Mouse (Mus musculus): ENCODE data around the gene Pkm. TPM values are rescaled to one million over a fixed set of nuclear protein-coding genes. Genes with fewer than 3 reads are reported as not detected.

Pkm gene
- total and polyA plus RNA-seq, 3 experiments: 71.6 to 2,746 (median 710) TPM

- no peak overlapping the region for H3K9ac ChIP-seq (ENCODE audit: control insufficient read depth, low read depth, low read length, poor library complexity, severe bottlenecking)
- H3K4me1 ChIP-seq (ENCODE audit: control insufficient read depth in 1 of 2, insufficient read depth in 2 of 2, low read length in 2 of 2): peaks cover 16 to 30% of the 10 kb centered on the region in 2 experiments
- H3K4me3 ChIP-seq (ENCODE audit: control insufficient read depth in 1 of 2, insufficient read depth in 1 of 2, low read depth in 2 of 2, low read length in 2 of 2): peak overlapping the region in 1 of 2 experiments; percentile 73; a peak in 2 of 4 replicates
- H3K27ac ChIP-seq (ENCODE audit: control insufficient read depth, low read depth, low read length): peak overlapping the region; percentile 41
- H3K36me3 ChIP-seq (ENCODE audit: control insufficient read depth in 1 of 2, insufficient read depth in 2 of 2, low read length in 2 of 2): peaks cover 0 to 43% of the 10 kb centered on the region in 2 experiments; a peak in 3 of 4 replicates
- H3K27me3 ChIP-seq (ENCODE audit: control insufficient read depth in 1 of 2, insufficient read depth in 2 of 2, low read length in 2 of 2): no peaks in the 10 kb centered on the region
- peak; percentile 62 for DNase-seq (ENCODE audit: low read depth, low spot score)
- peaks cover 33% of the 10 kb centered on the region for H3K79me2 ChIP-seq (ENCODE audit: control insufficient read depth, insufficient read depth, low read length, poor library complexity)
- no peaks in the 10 kb centered on the region for H3K9me3 ChIP-seq (replicated peaks; ENCODE audit: insufficient read depth, low read length)
- TF ChIP-seq GABPA (IDR thresholded peaks at IDR 0.05; ENCODE audit: low read depth, low read length): no peak
- TF ChIP-seq MYC (IDR thresholded peaks at IDR 0.05; ENCODE audit: low read depth, low read length): 0 out of 2 replicates have a peak, but pooled peaks have one; percentile 37
- TF ChIP-seq USF2 (IDR thresholded peaks at IDR 0.05; ENCODE audit: borderline replicate concordance in 1 of 2, insufficient read depth in 1 of 2, low read depth in 1 of 2, low read length in 2 of 2): no peak
- 0 out of 2 replicates have a peak, but pooled peaks have one; percentile 28 for TF ChIP-seq TCF12 (IDR thresholded peaks at IDR 0.05; ENCODE audit: low read depth, low read length)
- 0 out of 2 replicates have a peak, but pooled peaks have one; percentile 15 for TF ChIP-seq MXI1 (IDR thresholded peaks at IDR 0.05; ENCODE audit: low read depth, low read length)
- no peak for TF ChIP-seq ZMIZ1 (IDR thresholded peaks at IDR 0.05; ENCODE audit: low read depth, low read length)
- no peak for TF ChIP-seq MAFK (IDR thresholded peaks at IDR 0.05; ENCODE audit: borderline replicate concordance, low read depth, low read length)
- TF ChIP-seq POLR2AphosphoS2 (IDR thresholded peaks at IDR 0.05; ENCODE audit: low read length): no peak
- TF ChIP-seq ELF1 (IDR thresholded peaks at IDR 0.05; ENCODE audit: low read depth, low read length): no peak
- no peak for TF ChIP-seq ZNF384 (IDR thresholded peaks at IDR 0.05; ENCODE audit: low read depth, low read length)
- TF ChIP-seq GATA1 (IDR thresholded peaks at IDR 0.05; ENCODE audit: low read depth, low read length): 0 out of 2 replicates have a peak, but pooled peaks have one; percentile 36
- TF ChIP-seq TAL1 (IDR thresholded peaks at IDR 0.05; ENCODE audit: low read length): no peak
- no peak for TF ChIP-seq CHD1 (IDR thresholded peaks at IDR 0.05; ENCODE audit: low read depth, low read length)
- no peak for TF ChIP-seq CTCF (IDR thresholded peaks at IDR 0.05 in 2 of 3, conservative IDR thresholded peaks at IDR 0.05 in 1 of 3; ENCODE audit: control insufficient read depth in 1 of 3, insufficient read depth in 1 of 3, low read depth in 2 of 3, low read length in 3 of 3, poor library complexity in 1 of 3, severe bottlenecking in 1 of 3)
- 0 out of 2 replicates have a peak, but pooled peaks have one; percentile 20 for TF ChIP-seq HCFC1 (IDR thresholded peaks at IDR 0.05; ENCODE audit: low read depth, low read length)
- no peak for TF ChIP-seq POLR2AphosphoS5 (IDR thresholded peaks at IDR 0.05; ENCODE audit: borderline replicate concordance, low read depth, low read length)
- TF ChIP-seq SMC3 (IDR thresholded peaks at IDR 0.05; ENCODE audit: low read depth, low read length): no peak
- TF ChIP-seq RAD21 (IDR thresholded peaks at IDR 0.05; ENCODE audit: low read depth, low read length): no peak
- TF ChIP-seq MYB (IDR thresholded peaks at IDR 0.05; ENCODE audit: low read depth, low read length): peak; percentile 38; the same call in 1 of the 2 replicates
- TF ChIP-seq CHD2 (IDR thresholded peaks at IDR 0.05; ENCODE audit: low read length): no peak
- TF ChIP-seq ZKSCAN1 (IDR thresholded peaks at IDR 0.05; ENCODE audit: low read depth, low read length): no peak
- TF ChIP-seq NELFE (IDR thresholded peaks at IDR 0.05; ENCODE audit: low read depth, low read length): no peak
- TF ChIP-seq UBTF (IDR thresholded peaks at IDR 0.05; ENCODE audit: borderline replicate concordance, insufficient read depth, low read depth, low read length): no peak
- TF ChIP-seq EP300 (IDR thresholded peaks at IDR 0.05; ENCODE audit: low read depth in 1 of 2, low read length in 2 of 2): peak; percentile 56 to 57; a peak in 2 of 4 replicates
- TF ChIP-seq MAX (IDR thresholded peaks at IDR 0.05; ENCODE audit: low read length): no peak
- TF ChIP-seq JUND (IDR thresholded peaks at IDR 0.05; ENCODE audit: low read depth, low read length): no peak
- TF ChIP-seq MEF2A (IDR thresholded peaks at IDR 0.05; ENCODE audit: extremely low read depth, insufficient replicate concordance, low read depth, low read length, poor library complexity, severe bottlenecking): no peak
- TF ChIP-seq KAT2A (conservative IDR thresholded peaks at IDR 0.05; ENCODE audit: low read depth, low read length): no peak
- TF ChIP-seq RCOR1 (IDR thresholded peaks at IDR 0.05; ENCODE audit: low read depth, low read length): 0 out of 2 replicates have a peak, but pooled peaks have one; percentile 8
- TF ChIP-seq NRF1 (IDR thresholded peaks at IDR 0.05; ENCODE audit: insufficient read depth, low read depth, low read length, poor library complexity, severe bottlenecking): no peak
- no peak for TF ChIP-seq ZC3H11A (IDR thresholded peaks at IDR 0.05; ENCODE audit: low read depth, low read length)
- no peak for TF ChIP-seq E2F4 (IDR thresholded peaks at IDR 0.05; ENCODE audit: borderline replicate concordance, low read depth, low read length)
- peak; percentile 35; the same call in 1 of the 2 replicates for TF ChIP-seq ETS1 (IDR thresholded peaks at IDR 0.05; ENCODE audit: low read depth, low read length)
- peak; percentile 74 for TF ChIP-seq SIN3A (IDR thresholded peaks at IDR 0.05; ENCODE audit: low read length)
- no peak for TF ChIP-seq TBP (IDR thresholded peaks at IDR 0.05; ENCODE audit: low read depth, low read length)
- no peak for TF ChIP-seq POLR2A (IDR thresholded peaks at IDR 0.05; ENCODE audit: control insufficient read depth in 1 of 2, insufficient read depth in 1 of 2, low read depth in 1 of 2, low read length in 2 of 2, poor library complexity in 1 of 2)
- no peak for TF ChIP-seq USF1 (IDR thresholded peaks at IDR 0.05; ENCODE audit: low read depth, low read length)
Observed at GRCm38 (mm10) chr9:59654450-59654983, 1.7 kb upstream of the Pkm start.

Measured in MEL (cell line).